Mouse (Mus musculus): ENCODE results near the gene Ly6g5c. TPM values are rescaled to one million over a fixed set of nuclear protein-coding genes. Genes with fewer than 3 reads are reported as not detected.

Ly6g5c gene
- polyA plus RNA-seq, 1 experiment from 2014 or later, result not detected

- no peak for ATAC-seq
- peak overlapping the region; percentile 81 for H3K4me2 ChIP-seq (replicated peaks; ENCODE audit: low read depth, low read length)
- H3K4me1 ChIP-seq (ENCODE audit: insufficient read depth, low read depth, low read length), result peaks cover 15% of the 10 kb centered on the region
- peak overlapping the region; percentile 68 for H3K9ac ChIP-seq (replicated peaks; ENCODE audit: low read depth)
- no peaks in the 10 kb centered on the region for H3K9me3 ChIP-seq (ENCODE audit: low read length)
- DNase-seq (ENCODE audit: low spot score), result peak; percentile 53
- WGBS, result 15% methylated on average over 6 of the region's 6 CpGs
- peak overlapping the region; percentile 92 for H3K27ac ChIP-seq (ENCODE audit: low read length)
- TF ChIP-seq CTCF (IDR thresholded peaks at IDR 0.05) (no peak), EP300 (IDR thresholded peaks at IDR 0.05) (no peak)
- H3K27me3 ChIP-seq (replicated peaks; ENCODE audit: insufficient read depth, low read length), result no peaks in the 10 kb centered on the region
- no peaks in the 10 kb centered on the region for H3K36me3 ChIP-seq (ENCODE audit: insufficient read depth, low read length)
- peak overlapping the region; percentile 62 for H3K4me3 ChIP-seq (ENCODE audit: low read depth, low read length)
Measured at GRCm38 (mm10) chr17:35125578-35125977, 17.5 kb downstream of the Ly6g5c start.

DNA sequence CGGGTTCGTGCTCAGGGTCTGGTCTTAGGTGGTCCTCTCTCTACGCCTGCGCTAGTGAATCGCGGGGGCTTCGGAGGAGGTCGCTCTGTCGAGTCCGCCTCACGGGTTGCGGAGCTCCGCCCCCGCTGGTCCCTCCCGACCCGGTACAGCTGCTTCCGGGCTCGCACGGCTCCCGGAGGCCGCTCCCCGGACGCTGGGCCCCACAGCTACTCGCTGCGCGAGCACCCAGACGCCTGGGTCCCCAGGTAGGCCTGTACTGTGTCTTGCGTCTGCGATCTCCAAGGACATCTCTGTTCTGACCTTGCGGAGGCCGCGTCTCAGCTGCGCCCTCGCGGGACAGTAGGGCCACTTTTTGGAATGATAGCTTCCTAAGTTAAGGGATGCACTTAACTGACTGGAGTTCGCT is 18.1 kb downstream of the Ly6g5c start, which contains the start of gene D17H6S53E:
D17H6S53E (plus strand) TSS at position 168 of the 406 bp plus-strand sequence.
- Histone ChIP-seq H3K27me3 (replicated peaks; ENCODE audit: insufficient read depth, low read length) (no peaks in the 10 kb centered on the region), H3K9me3 (ENCODE audit: low read length) (no peaks in the 10 kb centered on the region), H3K4me1 (ENCODE audit: insufficient read depth, low read depth, low read length) (peaks cover 15% of the 10 kb centered on the region), H3K36me3 (ENCODE audit: insufficient read depth, low read length) (no peaks in the 10 kb centered on the region), H3K4me2 (replicated peaks; ENCODE audit: low read depth, low read length) (peak within 1 kb of the TSS; percentile 81), H3K4me3 (ENCODE audit: low read depth, low read length) (peak within 1 kb of the TSS; percentile 62), H3K9ac (replicated peaks; ENCODE audit: low read depth) (peak within 1 kb of the TSS; percentile 68), H3K27ac (ENCODE audit: low read length) (peak within 1 kb of the TSS; percentile 92)
- under 1% methylated on average over 36 of the region's 36 CpGs for WGBS
- ATAC-seq (peak; percentile 55), DNase-seq (ENCODE audit: low spot score) (peak; percentile 82)
- TF ChIP-seq CTCF (IDR thresholded peaks at IDR 0.05) (peak; percentile 36; the same call in 1 of the 2 replicates), EP300 (IDR thresholded peaks at IDR 0.05) (no peak)

DNA sequence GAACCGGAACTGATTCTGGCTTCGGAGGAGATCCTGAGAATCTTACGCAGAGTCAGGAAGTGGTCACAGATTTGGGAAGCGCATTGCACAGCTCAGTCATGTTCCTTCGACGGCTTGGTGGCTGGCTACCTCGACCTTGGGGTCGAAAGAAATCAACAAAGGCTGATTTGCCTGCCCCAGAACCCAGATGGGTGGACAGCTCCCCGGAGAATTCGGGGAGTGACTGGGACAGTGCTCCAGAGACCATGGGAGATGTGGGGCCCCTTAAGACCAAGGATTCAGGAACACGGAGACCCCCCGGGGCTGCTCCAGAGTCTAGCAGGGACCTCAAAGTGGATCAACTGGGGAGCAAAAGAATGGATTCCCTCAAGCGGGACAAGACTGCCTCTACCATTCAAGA is 18.9 kb downstream of the Ly6g5c start:
- no peaks in the 10 kb centered on the region for H3K9me3 ChIP-seq (ENCODE audit: low read length)
- H3K4me2 ChIP-seq (replicated peaks; ENCODE audit: low read depth, low read length), result peak overlapping the region; percentile 81
- H3K9ac ChIP-seq (replicated peaks; ENCODE audit: low read depth), result peak overlapping the region; percentile 68
- peak; percentile 24 for DNase-seq (ENCODE audit: low spot score)
- peak overlapping the region; percentile 62 for H3K4me3 ChIP-seq (ENCODE audit: low read depth, low read length)
- peak overlapping the region; percentile 92; the same call in 1 of the 2 replicates for H3K27ac ChIP-seq (ENCODE audit: low read length)
- H3K4me1 ChIP-seq (ENCODE audit: insufficient read depth, low read depth, low read length), result peaks cover 15% of the 10 kb centered on the region
- TF ChIP-seq EP300 (IDR thresholded peaks at IDR 0.05), result no peak
- no peak for TF ChIP-seq CTCF (IDR thresholded peaks at IDR 0.05)
- no peaks in the 10 kb centered on the region for H3K27me3 ChIP-seq (replicated peaks; ENCODE audit: insufficient read depth, low read length)
- no peaks in the 10 kb centered on the region for H3K36me3 ChIP-seq (ENCODE audit: insufficient read depth, low read length)
- no peak for ATAC-seq
- WGBS, result 52% methylated on average over 13 of the region's 13 CpGs

- Histone ChIP-seq H3K9ac (replicated peaks; ENCODE audit: low read depth) (no peak overlapping the region), H3K27me3 (replicated peaks; ENCODE audit: insufficient read depth, low read length) (no peaks in the 10 kb centered on the region), H3K27ac (ENCODE audit: low read length) (no peak overlapping the region), H3K4me1 (ENCODE audit: insufficient read depth, low read depth, low read length) (peaks cover 15% of the 10 kb centered on the region), H3K36me3 (ENCODE audit: insufficient read depth, low read length) (no peaks in the 10 kb centered on the region), H3K4me2 (replicated peaks; ENCODE audit: low read depth, low read length) (no peak overlapping the region), H3K9me3 (ENCODE audit: low read length) (no peaks in the 10 kb centered on the region), H3K4me3 (ENCODE audit: low read depth, low read length) (no peak overlapping the region)
- 60% methylated on average over 11 of the region's 11 CpGs for WGBS
- ATAC-seq (no peak), DNase-seq (ENCODE audit: low spot score) (no peak)
- TF ChIP-seq CTCF (IDR thresholded peaks at IDR 0.05) (no peak), EP300 (IDR thresholded peaks at IDR 0.05) (no peak)
Measured at GRCm38 (mm10) chr17:35128996-35129395, 20.9 kb downstream of the Ly6g5c start.

DNA sequence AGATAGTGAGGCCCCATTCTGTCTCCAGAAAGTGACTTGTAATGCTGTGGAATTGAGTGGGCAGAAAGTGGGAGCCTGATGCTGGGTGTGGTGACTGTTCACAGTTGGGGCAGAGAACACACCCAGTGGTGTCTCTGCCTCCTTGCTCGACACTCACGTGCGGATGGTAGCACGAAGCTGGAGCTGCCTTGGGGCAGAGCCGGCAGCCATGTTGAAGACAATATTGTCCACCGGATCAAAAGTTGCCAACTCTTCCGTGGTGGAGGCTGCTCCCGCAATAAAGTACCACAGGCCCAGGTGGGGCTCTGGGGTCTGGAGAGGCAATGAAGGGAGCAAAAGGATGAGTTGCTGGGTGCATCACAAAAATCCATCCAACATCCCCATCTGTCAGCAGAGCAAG is 23.0 kb downstream of the Ly6g5c start:
- DNase-seq (ENCODE audit: low spot score), result no peak
- H3K4me1 ChIP-seq (ENCODE audit: insufficient read depth, low read depth, low read length), result peaks cover 10% of the 10 kb centered on the region; the same call in 1 of the 2 replicates
- no peak overlapping the region for H3K4me2 ChIP-seq (replicated peaks; ENCODE audit: low read depth, low read length)
- TF ChIP-seq CTCF (IDR thresholded peaks at IDR 0.05), result no peak
- no peak for TF ChIP-seq EP300 (IDR thresholded peaks at IDR 0.05)
- no peak overlapping the region for H3K9ac ChIP-seq (replicated peaks; ENCODE audit: low read depth)
- no peaks in the 10 kb centered on the region for H3K36me3 ChIP-seq (ENCODE audit: insufficient read depth, low read length)
- H3K9me3 ChIP-seq (ENCODE audit: low read length), result no peaks in the 10 kb centered on the region
- WGBS, result 85% methylated on average over 8 of the region's 8 CpGs
- no peak overlapping the region for H3K27ac ChIP-seq (ENCODE audit: low read length)
- no peak for ATAC-seq
- H3K4me3 ChIP-seq (ENCODE audit: low read depth, low read length), result no peak overlapping the region
- H3K27me3 ChIP-seq (replicated peaks; ENCODE audit: insufficient read depth, low read length), result no peaks in the 10 kb centered on the region

DNA sequence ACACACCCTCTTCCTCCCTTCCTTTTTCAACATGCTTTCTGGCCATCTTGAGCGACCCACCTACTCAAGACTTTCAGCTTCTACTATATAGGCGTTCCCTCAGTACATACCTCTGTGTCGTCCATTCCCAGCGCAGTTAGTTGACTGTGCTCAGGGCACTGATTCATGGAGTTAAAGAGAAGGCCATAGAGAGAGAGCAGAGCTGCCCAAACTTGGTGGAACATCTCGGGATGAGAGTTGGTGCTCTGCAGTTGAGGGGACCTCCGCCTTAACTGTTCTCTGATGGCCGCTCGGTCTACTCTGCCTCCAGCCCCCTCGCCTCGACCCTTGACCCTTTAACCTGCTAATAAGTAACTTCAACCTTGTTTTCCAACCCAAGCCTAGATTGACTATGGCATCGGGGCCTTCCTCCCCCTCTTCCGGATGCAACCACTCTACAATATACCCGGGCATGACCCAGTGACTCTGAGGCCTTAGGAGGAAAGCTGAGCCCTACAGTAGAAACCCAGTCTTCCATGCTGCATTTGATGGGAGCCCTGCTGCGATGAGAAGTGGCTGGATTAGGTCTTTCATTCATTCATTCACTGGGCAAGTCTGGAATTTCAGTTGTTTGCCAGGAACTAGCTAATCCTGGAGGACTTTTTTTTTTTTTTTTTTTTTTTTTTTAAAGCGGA is 23.6 kb downstream of the Ly6g5c start, which contains the start of gene Apom:
Apom (minus strand) TSS at position 551 of the 674 bp plus-strand sequence.
- ATAC-seq (no peak), DNase-seq (ENCODE audit: low spot score) (no peak)
- Histone ChIP-seq H3K27ac (ENCODE audit: low read length) (no peak within 1 kb of the TSS), H3K9ac (replicated peaks; ENCODE audit: low read depth) (no peak within 1 kb of the TSS), H3K4me3 (ENCODE audit: low read depth, low read length) (no peak within 1 kb of the TSS), H3K4me2 (replicated peaks; ENCODE audit: low read depth, low read length) (no peak within 1 kb of the TSS), H3K9me3 (ENCODE audit: low read length) (no peaks in the 10 kb centered on the region), H3K36me3 (ENCODE audit: insufficient read depth, low read length) (no peaks in the 10 kb centered on the region), H3K4me1 (ENCODE audit: insufficient read depth, low read depth, low read length) (peaks cover 10% of the 10 kb centered on the region; the same call in 1 of the 2 replicates), H3K27me3 (replicated peaks; ENCODE audit: insufficient read depth, low read length) (no peaks in the 10 kb centered on the region)
- WGBS, result 74% methylated on average over 15 of the region's 15 CpGs
- TF ChIP-seq CTCF (IDR thresholded peaks at IDR 0.05) (no peak), EP300 (IDR thresholded peaks at IDR 0.05) (no peak)

All from lung, postnatal 0 days (tissue).